Mouse (Mus musculus) spleen, adult 2 months (tissue): Measurements from ENCODE around the gene Anxa5.

Experiments
- CTCF ChIP-seq: fragments of 200-500 bp; IDR thresholded peaks from 2 replicates; pipeline ENCODE4 v1.5.1; 2011; ENCODE audit warnings: mild to moderate bottlenecking, inconsistent platforms; ENCODE audit not compliant: insufficient read depth, insufficient read length, insufficient replicate concordance; ENCODE audit errors: extremely low read depth
- POLR2A ChIP-seq: fragments of 200-500 bp; IDR thresholded peaks from 2 replicates; pipeline ENCODE4 v1.6.1; 2011; ENCODE audit warnings: low read depth, low read length, inconsistent platforms

- TF ChIP-seq CTCF (no peak), POLR2A (no peak)
Measured at GRCm38 (mm10) chr3:36465538-36465937, 10.2 kb downstream of the Anxa5 start.
